Mouse (Mus musculus) C2C12 (cell line): Measurements from ENCODE around the gene Odf2. TPM values are rescaled to one million over a fixed set of nuclear protein-coding genes. Genes with fewer than 3 reads are reported as not detected.
A peak's percentile ranks its signal among the peaks of the same experiment; 100 is the strongest.

Experiments used
- H3K27me3 ChIP-seq: one replicate; pipeline ENCODE4 v1.6.1; 2011; ENCODE audit not compliant: control insufficient read depth, insufficient read depth, insufficient read length
- H3K36me3 ChIP-seq: one replicate; pipeline ENCODE4 v1.6.1; 2011; ENCODE audit not compliant: control insufficient read depth, insufficient read depth
- H3K4me3 ChIP-seq: one replicate; pipeline ENCODE4 v1.5.1; 2011; ENCODE audit warnings: mild to moderate bottlenecking, control low read depth; ENCODE audit not compliant: poor library complexity, insufficient read depth, severe bottlenecking
- H3K79me2 ChIP-seq: one replicate; pipeline ENCODE4 v1.6.1; 2011; ENCODE audit not compliant: control insufficient read depth, insufficient read depth
- H3K79me3 ChIP-seq: one replicate; pipeline ENCODE4 v1.6.1; 2011; ENCODE audit warnings: low read depth, control low read depth
- H3ac ChIP-seq: one replicate; pipeline ENCODE3; 2011; ENCODE audit warnings: low read depth; ENCODE audit not compliant: control insufficient read depth, insufficient read length
- CEBPB ChIP-seq: IDR thresholded peaks from one replicate; pipeline ENCODE4 v1.6.1; 2011; ENCODE audit warnings: low read depth, mild to moderate bottlenecking, control low read depth, moderate library complexity
- CTCF ChIP-seq: IDR thresholded peaks from one replicate; pipeline ENCODE4 v1.5.1; 2011; ENCODE audit not compliant: control insufficient read depth, insufficient read depth, insufficient read length
- FOSL1 ChIP-seq: IDR thresholded peaks from one replicate; pipeline ENCODE4 v1.8.0; 2011; ENCODE audit warnings: mild to moderate bottlenecking, low read length; ENCODE audit not compliant: poor library complexity, insufficient read depth, severe bottlenecking
- MAX ChIP-seq: IDR thresholded peaks from one replicate; pipeline ENCODE4 v1.6.1; 2011; ENCODE audit warnings: mild to moderate bottlenecking, control low read depth
- MYOD1 ChIP-seq: IDR thresholded peaks from one replicate; pipeline ENCODE4 v1.6.1; 2011; ENCODE audit warnings: low read depth; ENCODE audit not compliant: control insufficient read depth, insufficient read length
- MYOG ChIP-seq: IDR thresholded peaks from one replicate; pipeline ENCODE4 v1.6.1; 2011; ENCODE audit not compliant: control insufficient read depth, insufficient read length; ENCODE audit errors: extremely low read depth
- USF1 ChIP-seq: IDR thresholded peaks from one replicate; pipeline ENCODE4 v1.6.1; 2011; ENCODE audit warnings: low read depth, mild to moderate bottlenecking, control low read depth, moderate library complexity
- microRNA-seq: library from miRNA; unstranded; fragments of <30 nt; microRNA quantifications from one replicate; pipeline ENCODE4, GENCODE M21; 2019; ENCODE audit warnings: borderline microRNAs expressed
- polyA plus RNA-seq: library from polyadenylated mRNA; unstranded; fragments of >200 nt; fragmentation: generic; extraction: Trizol; gene quantifications from one replicate; pipeline ENCODE4 v1.2.1, GENCODE M21; 2012; ENCODE audit warnings: missing spikeins

The Odf2 gene
- polyA plus RNA-seq, 1 experiment = 31.3 TPM

DNA sequence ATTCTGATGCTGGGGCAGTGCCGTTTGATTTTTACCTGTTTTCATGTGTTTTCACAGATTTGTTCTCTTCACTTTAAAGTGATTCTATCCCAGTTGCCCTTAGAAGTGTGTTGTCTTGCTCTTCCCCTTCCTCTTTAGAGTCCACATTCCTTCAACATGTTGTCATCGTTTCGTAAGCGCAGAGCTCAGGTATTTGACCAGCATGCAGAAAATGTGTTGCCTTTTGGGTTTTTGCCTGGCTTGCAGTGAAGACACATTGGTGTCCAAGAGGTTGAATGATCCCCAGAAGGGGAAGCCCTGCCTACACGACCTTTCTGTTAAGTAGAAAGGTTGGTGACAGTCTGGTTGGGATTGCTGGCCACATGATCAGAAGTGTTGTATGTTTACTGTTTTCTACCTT, 79.6 kb downstream of the Odf2 start:
- no peak for TF ChIP-seq MAX
- TF ChIP-seq CEBPB = peak; percentile 27
- no peak for TF ChIP-seq CTCF
- no peak for TF ChIP-seq FOSL1
- no peaks in the 10 kb centered on the region for H3K27me3 ChIP-seq
- H3K79me2 ChIP-seq = peaks cover 82% of the 10 kb centered on the region
- H3K79me3 ChIP-seq = peaks cover 77% of the 10 kb centered on the region
- H3ac ChIP-seq = no peak overlapping the region
- H3K36me3 ChIP-seq = peaks cover 40% of the 10 kb centered on the region
- no peak overlapping the region for H3K4me3 ChIP-seq

DNA sequence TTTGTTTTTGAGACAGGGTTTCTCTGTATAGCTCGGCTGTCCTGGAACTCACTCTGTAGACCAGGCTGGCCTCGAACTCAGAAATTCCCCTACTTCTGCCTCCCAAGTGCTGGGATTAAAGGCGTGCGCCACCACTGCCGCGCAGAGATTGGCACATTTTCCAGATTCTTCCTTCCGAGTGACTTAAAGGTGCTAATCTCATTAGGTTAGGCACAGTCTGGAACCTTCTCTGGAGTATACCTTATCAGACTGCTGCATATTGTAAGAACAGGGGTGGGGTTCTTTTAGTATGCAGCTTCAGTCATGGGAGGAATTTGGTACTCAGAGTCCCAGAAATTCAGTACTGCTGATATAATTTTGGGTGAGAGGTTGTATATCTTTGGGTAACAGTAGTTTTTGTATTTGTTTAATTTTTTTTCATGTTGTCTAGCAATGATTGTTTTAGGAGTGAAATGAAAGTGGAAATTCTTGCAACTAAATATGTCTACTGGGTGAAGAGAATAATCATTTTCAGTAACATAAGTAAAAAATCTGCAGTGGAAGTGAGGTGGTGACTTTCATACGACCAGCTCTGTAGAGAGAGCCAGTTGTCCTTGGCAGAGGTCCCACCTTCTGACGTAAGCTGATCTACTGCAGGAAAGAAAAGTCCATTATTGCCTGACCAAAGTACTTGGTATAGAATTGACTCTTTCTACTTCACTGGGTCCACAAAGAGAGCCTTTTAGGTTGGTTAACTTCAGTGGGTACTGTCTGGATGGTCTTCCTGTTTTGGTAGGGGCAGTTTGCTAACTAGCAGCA, 83.0 kb downstream of the Odf2 start:
- Histone ChIP-seq H3ac (no peak overlapping the region), H3K79me2 (peaks cover 100% of the 10 kb centered on the region), H3K27me3 (no peaks in the 10 kb centered on the region), H3K4me3 (no peak overlapping the region), H3K36me3 (peaks cover 61% of the 10 kb centered on the region), H3K79me3 (peaks cover 97% of the 10 kb centered on the region)
- TF ChIP-seq CEBPB (no peak), USF1 (no peak), FOSL1 (no peak), MYOG (no peak), MYOD1 (no peak), MAX (no peak), CTCF (no peak)

DNA sequence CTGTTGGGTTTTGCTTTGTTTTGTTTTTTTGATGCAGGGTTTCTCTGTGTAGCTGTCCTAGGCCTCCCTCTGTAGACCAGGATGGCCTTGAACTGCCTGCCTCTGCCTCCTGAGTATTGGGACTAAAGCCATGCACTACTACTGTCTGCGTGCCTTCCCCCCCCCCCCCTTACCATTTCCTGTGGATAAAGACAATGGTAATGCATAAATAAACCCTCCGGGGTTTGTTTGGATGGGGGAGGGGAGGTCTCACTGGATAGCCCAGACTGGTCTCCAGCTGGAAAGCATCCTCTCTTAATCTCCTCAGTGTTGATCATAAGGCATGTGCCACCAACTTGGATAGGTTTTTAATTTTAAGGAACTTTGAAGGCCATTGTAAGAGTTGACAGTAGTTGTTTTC, 84.5 kb downstream of the Odf2 start:
- TF ChIP-seq MYOD1 (no peak), USF1 (no peak), MYOG (no peak), CEBPB (no peak), FOSL1 (no peak), MAX (no peak), CTCF (no peak)
- H3K27me3 ChIP-seq = no peaks in the 10 kb centered on the region
- H3K79me3 ChIP-seq = peaks cover 87% of the 10 kb centered on the region
- H3ac ChIP-seq = no peak overlapping the region
- no peak overlapping the region for H3K4me3 ChIP-seq
- H3K36me3 ChIP-seq = peaks cover 59% of the 10 kb centered on the region
- H3K79me2 ChIP-seq = peaks cover 100% of the 10 kb centered on the region

DNA sequence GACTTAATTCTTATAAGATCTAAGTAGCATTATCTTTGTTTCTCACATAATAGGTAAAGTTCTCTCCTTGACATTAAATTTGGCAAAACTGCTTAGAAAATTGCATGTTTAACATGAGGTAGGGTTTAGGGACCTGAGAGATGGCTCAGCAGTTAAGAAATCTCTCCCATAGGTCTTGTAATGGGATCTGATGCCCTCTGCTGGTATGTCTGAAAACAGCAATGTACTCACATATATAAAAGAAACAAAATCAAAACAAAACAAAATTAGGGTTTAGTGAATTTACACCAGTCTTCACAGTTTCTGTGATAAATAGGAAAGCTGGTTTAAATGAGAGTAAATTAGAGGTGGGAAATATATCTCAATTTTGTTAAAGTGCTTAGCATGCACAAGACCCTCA, 88.3 kb downstream of the Odf2 start:
- peaks cover 56% of the 10 kb centered on the region for H3K79me3 ChIP-seq
- H3K79me2 ChIP-seq = peaks cover 65% of the 10 kb centered on the region
- no peak overlapping the region for H3K4me3 ChIP-seq
- no peak for TF ChIP-seq MAX
- no peak for TF ChIP-seq CTCF
- no peak for TF ChIP-seq MYOG
- TF ChIP-seq MYOD1 = no peak
- no peak for TF ChIP-seq USF1
- no peak for TF ChIP-seq FOSL1
- TF ChIP-seq CEBPB = no peak
- H3ac ChIP-seq = no peak overlapping the region
- H3K27me3 ChIP-seq = no peaks in the 10 kb centered on the region
- peaks cover 69% of the 10 kb centered on the region for H3K36me3 ChIP-seq

DNA sequence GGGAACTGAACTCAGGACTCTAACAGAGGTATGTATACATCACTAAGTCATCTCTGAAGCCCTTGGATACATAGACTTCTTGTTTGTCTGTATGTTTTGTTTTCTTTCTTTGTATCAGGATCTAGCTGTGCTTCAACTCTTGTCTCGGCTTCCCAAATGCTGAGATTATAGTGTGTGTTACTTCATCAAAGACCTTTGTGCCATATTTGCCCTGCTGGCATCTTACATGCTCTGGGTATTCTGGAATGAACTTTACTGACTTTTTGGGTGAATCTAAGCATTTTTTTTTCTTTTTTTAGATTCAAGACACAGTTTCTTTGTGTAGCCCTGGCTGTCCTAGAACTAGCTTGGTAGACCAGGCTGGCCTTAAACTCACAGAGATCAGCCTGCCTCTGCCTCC, 91.6 kb downstream of the Odf2 start:
- Histone ChIP-seq H3K36me3 (peaks cover 93% of the 10 kb centered on the region), H3ac (no peak overlapping the region), H3K79me3 (peaks cover 25% of the 10 kb centered on the region), H3K79me2 (peaks cover 32% of the 10 kb centered on the region), H3K27me3 (no peaks in the 10 kb centered on the region), H3K4me3 (no peak overlapping the region)
- TF ChIP-seq CEBPB (no peak), MYOG (no peak), FOSL1 (no peak), USF1 (no peak), MYOD1 (no peak), CTCF (no peak), MAX (no peak)

Small RNAs within 50 kb of the gene (microRNA-seq; reads per million reads assigned to microRNA genes)
- gene Mir219a-2 (not detected), gene Mir219b (not detected)

Other genes with a start within 250 kb of the Odf2 start
- gene Gm13420, start 137.5 kb upstream of the Odf2 start, polyA plus RNA-seq = not detected
- not detected for gene Gm13547, start 129.9 kb upstream of the Odf2 start, polyA plus RNA-seq
- gene Coq4, start 101.7 kb upstream of the Odf2 start, polyA plus RNA-seq = 21.2 TPM
- gene Trub2, start 100.7 kb upstream of the Odf2 start, polyA plus RNA-seq = 55.0 TPM
- 19.7 TPM for gene Slc27a4, start 86.6 kb upstream of the Odf2 start, polyA plus RNA-seq
- 67.1 TPM for gene Urm1, start 69.1 kb upstream of the Odf2 start, polyA plus RNA-seq
- 3.3 TPM for gene Cercam, start 20.1 kb upstream of the Odf2 start, polyA plus RNA-seq
- 30.2 TPM for gene Gle1, start 46.2 kb downstream of the Odf2 start, polyA plus RNA-seq
- 93.4 TPM for gene Sptan1, start 76.3 kb downstream of the Odf2 start, polyA plus RNA-seq
- gene Wdr34, start 159.7 kb downstream of the Odf2 start, polyA plus RNA-seq = 16.4 TPM
- 312 TPM for gene Set, start 168.2 kb downstream of the Odf2 start, polyA plus RNA-seq
- gene Pkn3, start 188.5 kb downstream of the Odf2 start, polyA plus RNA-seq = 5.5 TPM
- gene Zdhhc12, start 204.4 kb downstream of the Odf2 start, polyA plus RNA-seq = 31.5 TPM
- gene Zer1, start 235.4 kb downstream of the Odf2 start, polyA plus RNA-seq = 7.2 TPM
- 25.3 TPM for gene Tbc1d13, start 244.5 kb downstream of the Odf2 start, polyA plus RNA-seq